Mouse (Mus musculus): Measurements from ENCODE around the gene Lrp8.

Lrp8 gene

GRCm38 (mm10) chr4:107900206-107900605 lies 98.1 kb downstream of the Lrp8 start:
- in situ Hi-C loops (cut with MboI; ENCODE audit: unreplicated experiment in 2 of 2): no loop called here

GRCm38 (mm10) chr4:107904252-107904651 lies 102.2 kb downstream of the Lrp8 start:
- in situ Hi-C loops (cut with MboI; ENCODE audit: unreplicated experiment in 2 of 2): no loop called here

DNA sequence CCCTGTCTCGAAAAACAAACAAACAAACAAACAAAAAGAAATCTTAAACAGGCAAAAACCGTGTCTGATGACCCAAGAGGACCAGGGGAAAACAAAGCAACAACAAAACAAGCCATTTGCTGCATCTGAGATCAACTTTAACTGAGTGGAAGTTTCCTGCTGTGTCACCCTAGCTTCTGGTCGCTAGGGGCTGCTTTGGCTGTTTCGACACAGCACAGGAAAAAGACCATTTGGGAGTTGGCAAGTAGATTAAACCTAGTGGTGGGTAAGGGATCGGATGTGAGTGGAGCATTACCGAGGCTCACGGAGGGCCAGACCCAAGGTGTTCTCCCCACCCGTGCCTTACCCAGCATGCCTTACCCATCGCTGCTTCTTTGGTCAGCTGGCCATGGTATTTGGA lies 104.5 kb downstream of the Lrp8 start:
- in situ Hi-C loops (cut with MboI; ENCODE audit: unreplicated experiment in 2 of 2): no loop called here

DNA sequence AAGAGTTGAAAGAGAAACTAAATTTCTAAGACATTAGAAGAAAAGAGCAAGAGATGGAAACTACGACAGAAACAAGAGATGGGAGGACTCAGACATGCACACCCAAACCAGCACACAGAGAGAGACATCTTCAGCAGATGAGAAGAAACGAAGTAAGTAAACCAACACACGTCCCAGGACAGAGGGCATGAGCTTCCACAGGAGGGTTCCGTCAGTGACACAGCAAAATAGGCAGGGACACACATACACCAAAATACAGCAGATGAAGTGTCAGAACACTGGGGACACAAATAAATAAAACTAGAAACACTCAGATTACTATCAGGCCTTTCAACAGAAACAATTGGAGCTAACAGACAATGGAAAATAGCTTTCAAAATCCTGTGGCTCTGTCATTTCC lies 108.0 kb downstream of the Lrp8 start:
- in situ Hi-C loops (cut with MboI; ENCODE audit: unreplicated experiment in 2 of 2): no loop called here

GRCm38 (mm10) chr4:107920336-107920735 lies 118.3 kb downstream of the Lrp8 start:
- in situ Hi-C loops (cut with MboI; ENCODE audit: unreplicated experiment in 2 of 2): loop anchor here (10.0 kb wide), 3 partner anchors 194 to 704 kb away; no protein-coding TSS in a partner anchor

- in situ Hi-C loops (cut with MboI; ENCODE audit: unreplicated experiment in 2 of 2): loop anchor here (10.0 kb wide), 3 partner anchors 194 to 704 kb away; no protein-coding TSS in a partner anchor
Measured at GRCm38 (mm10) chr4:107921152-107921695, 119.2 kb downstream of the Lrp8 start.

DNA sequence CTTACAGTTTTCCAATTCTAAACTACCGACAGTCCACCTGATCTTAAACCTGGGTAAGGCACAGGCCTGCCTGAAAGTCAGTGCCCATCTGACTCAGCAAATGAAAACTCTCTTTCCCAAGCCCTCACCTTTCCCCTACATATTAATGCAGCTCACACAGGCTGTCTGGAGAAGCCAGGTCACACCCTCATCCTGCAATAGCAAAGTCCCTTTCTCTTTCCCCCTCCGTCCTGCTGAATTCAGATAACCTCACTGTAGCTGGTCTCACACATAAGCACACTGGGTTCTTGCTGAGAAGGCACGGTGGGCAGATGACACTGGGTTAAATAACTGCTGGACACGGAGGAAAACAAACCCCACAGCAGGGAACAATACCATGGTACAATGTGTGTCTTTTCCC lies 119.9 kb downstream of the Lrp8 start:
- in situ Hi-C loops (cut with MboI; ENCODE audit: unreplicated experiment in 2 of 2): loop anchor here (10.0 kb wide), 3 partner anchors 193 to 703 kb away; no protein-coding TSS in a partner anchor

GRCm38 (mm10) chr4:107923145-107923802 lies 121.2 kb downstream of the Lrp8 start, which contains the start of gene Cpt2:
Gene Cpt2, minus strand, starts transcription at chr4:107923610.
- in situ Hi-C loops (cut with MboI; ENCODE audit: unreplicated experiment in 2 of 2): loop anchor here (10.0 kb wide), 3 partner anchors 192 to 702 kb away; no protein-coding TSS in a partner anchor

GRCm38 (mm10) chr4:107923803-107924194 lies 121.7 kb downstream of the Lrp8 start:
- in situ Hi-C loops (cut with MboI; ENCODE audit: unreplicated experiment in 2 of 2): loop anchor here (10.0 kb wide), 3 partner anchors 191 to 701 kb away; no protein-coding TSS in a partner anchor

All from v-Abl transformed pro-B cells (cell line).